Mouse (Mus musculus) limb, embryonic 13.5 days (tissue): ENCODE results near the gene H2-D1. TPM values are rescaled to one million over a fixed set of nuclear protein-coding genes. Genes with fewer than 3 reads are reported as not detected.
"Not testable (repeated sequence)": the region's sequence is repeated elsewhere in the genome, so short reads cannot be mapped to it uniquely, and the experiment has no call there.

Experiments used
- ATAC-seq: fragments of 200-750 bp; cut with Nextera tagmentation; 2 replicates; pipeline ENCODE4 v1.8.0; 2017; ENCODE audit warnings: low read depth, moderate number of reproducible peaks, moderate TSS enrichment; ENCODE audit not compliant: low FRiP score
- H3K27ac ChIP-seq: fragments of 300-500 bp; sonication (generic); 2 replicates; pipeline ENCODE4 v1.5.1; 2015; ENCODE audit warnings: inconsistent platforms, mild to moderate bottlenecking, moderate library complexity
- H3K27me3 ChIP-seq: fragments of 300-500 bp; sonication (generic); 2 replicates; pipeline ENCODE4 v1.6.1; 2015; ENCODE audit warnings: mild to moderate bottlenecking, inconsistent platforms
- H3K36me3 ChIP-seq: fragments of 300-500 bp; sonication (generic); 2 replicates; pipeline ENCODE4 v1.6.1; 2015; ENCODE audit warnings: inconsistent platforms, mild to moderate bottlenecking, moderate library complexity
- H3K4me1 ChIP-seq: fragments of 300-500 bp; sonication (generic); 2 replicates; pipeline ENCODE4 v1.6.1; 2015; ENCODE audit warnings: inconsistent platforms
- H3K4me2 ChIP-seq: fragments of 300-500 bp; sonication (generic); replicated peaks from 2 replicates; pipeline ENCODE4 v1.6.1; 2015; ENCODE audit warnings: inconsistent platforms, mild to moderate bottlenecking, moderate library complexity
- H3K4me3 ChIP-seq: fragments of 300-500 bp; sonication (generic); 2 replicates; pipeline ENCODE4 v1.5.1; 2015; ENCODE audit warnings: moderate library complexity, mild to moderate bottlenecking, inconsistent platforms
- H3K9ac ChIP-seq: fragments of 300-500 bp; sonication (generic); 2 replicates; pipeline ENCODE4 v1.6.1; 2015; ENCODE audit warnings: mild to moderate bottlenecking, inconsistent platforms
- H3K9me3 ChIP-seq: fragments of 300-500 bp; sonication (generic); 2 replicates; pipeline ENCODE4 v1.6.1; 2016; ENCODE audit warnings: inconsistent platforms
- WGBS: fragments of 180-500 bp; shearing (Covaris S2); methylation state at CpG from one replicate; pipeline ENCODE4 v1.1.7; 2015; 5-methylcytosine and 5-hydroxymethylcytosine counted together
- polyA plus RNA-seq: library from polyadenylated mRNA; unstranded; fragments of >200 nt; fragmentation: Nextera tagmentation; extraction: Ambion mirVana; gene quantifications from 2 replicates; pipeline ENCODE4 v1.2.1, GENCODE M21; 2015

H2-D1 gene
- polyA plus RNA-seq, 1 experiment from 2014 or later, result 29.1 TPM

- 69% methylated on average over 13 of the region's 13 CpGs for WGBS
- no peak for ATAC-seq
These were observed 879 bp upstream of the H2-D1 start for GRCm38 (mm10) chr17:35261651-35262050.

GRCm38 (mm10) chr17:35263523-35263883 lies 973 bp downstream of the H2-D1 start:
- WGBS, result under 1% methylated on average over 31 of the region's 31 CpGs
- H3K27ac ChIP-seq, result no peak overlapping the region
- H3K27me3 ChIP-seq, result peaks cover 78% of the 10 kb centered on the region
- peaks cover 3% of the 10 kb centered on the region; the same call in 1 of the 2 replicates for H3K4me1 ChIP-seq
- peak overlapping the region; percentile 98 for H3K4me2 ChIP-seq
- no peaks in the 10 kb centered on the region for H3K36me3 ChIP-seq
- peak overlapping the region; percentile 67 for H3K4me3 ChIP-seq
- H3K9ac ChIP-seq, result peak overlapping the region; percentile 61
- no peaks in the 10 kb centered on the region for H3K9me3 ChIP-seq
- ATAC-seq, result no peak

More at GRCm38 (mm10) chr17:35261651-35262050, 879 bp upstream of the H2-D1 start:
- peaks cover 6% of the 10 kb centered on the region; the same call in 1 of the 2 replicates for H3K4me1 ChIP-seq
- no peak overlapping the region for H3K27ac ChIP-seq
- H3K36me3 ChIP-seq, result no peaks in the 10 kb centered on the region
- H3K27me3 ChIP-seq, result peaks cover 77% of the 10 kb centered on the region
- H3K4me3 ChIP-seq, result no peak overlapping the region
- no peaks in the 10 kb centered on the region for H3K9me3 ChIP-seq
- H3K9ac ChIP-seq, result no peak overlapping the region
- H3K4me2 ChIP-seq, result no peak overlapping the region

GRCm38 (mm10) chr17:35267399-35268086 lies 5.0 kb downstream of the H2-D1 start:
- Histone ChIP-seq H3K27me3 (peaks cover 41% of the 10 kb centered on the region), H3K36me3 (no peaks in the 10 kb centered on the region), H3K27ac (no peak overlapping the region), H3K9me3 (no peaks in the 10 kb centered on the region), H3K9ac (no peak overlapping the region), H3K4me2 (no peak overlapping the region), H3K4me3 (no peak overlapping the region), H3K4me1 (peaks cover 2% of the 10 kb centered on the region; the same call in 1 of the 2 replicates)
- ATAC-seq, result no peak
- 56% methylated on average over 1 of the region's 1 CpGs for WGBS

GRCm38 (mm10) chr17:35269653-35270347 lies 7.3 kb downstream of the H2-D1 start:
- H3K27ac ChIP-seq, result no peak overlapping the region
- H3K4me2 ChIP-seq, result no peak overlapping the region
- no peaks in the 10 kb centered on the region for H3K9me3 ChIP-seq
- 0 out of 2 replicates have a peak, but pooled peaks have one; percentile 57 for ATAC-seq
- no peak overlapping the region for H3K9ac ChIP-seq
- no peaks in the 10 kb centered on the region for H3K36me3 ChIP-seq
- H3K4me3 ChIP-seq, result no peak overlapping the region
- 32% methylated on average over 3 of the region's 3 CpGs for WGBS
- H3K27me3 ChIP-seq, result peaks cover 19% of the 10 kb centered on the region
- H3K4me1 ChIP-seq, result no peaks in the 10 kb centered on the region

GRCm38 (mm10) chr17:35272249-35272648 lies 9.7 kb downstream of the H2-D1 start:
- Histone ChIP-seq H3K9ac (no peak overlapping the region), H3K9me3 (no peaks in the 10 kb centered on the region), H3K27ac (no peak overlapping the region), H3K4me2 (no peak overlapping the region), H3K27me3 (peaks cover 24% of the 10 kb centered on the region), H3K4me3 (no peak overlapping the region), H3K36me3 (no peaks in the 10 kb centered on the region), H3K4me1 (no peaks in the 10 kb centered on the region)
- no peak for ATAC-seq
- WGBS, result 70% methylated on average over 3 of the region's 3 CpGs

GRCm38 (mm10) chr17:35274770-35275169 lies 12.2 kb downstream of the H2-D1 start:
- no peak overlapping the region for H3K27ac ChIP-seq
- no peak for ATAC-seq
- H3K36me3 ChIP-seq, result no peaks in the 10 kb centered on the region
- H3K4me2 ChIP-seq, result no peak overlapping the region
- 5% methylated on average over 11 of the region's 11 CpGs for WGBS
- H3K9ac ChIP-seq, result no peak overlapping the region
- H3K9me3 ChIP-seq, result no peaks in the 10 kb centered on the region
- H3K27me3 ChIP-seq, result peaks cover 38% of the 10 kb centered on the region
- no peak overlapping the region for H3K4me3 ChIP-seq
- no peaks in the 10 kb centered on the region for H3K4me1 ChIP-seq

- H3K4me2 ChIP-seq, result no peak overlapping the region
- H3K4me3 ChIP-seq, result no peak overlapping the region
- H3K4me1 ChIP-seq, result no peaks in the 10 kb centered on the region
- WGBS, result 14% methylated on average over 13 of the region's 13 CpGs
- no peak overlapping the region for H3K9ac ChIP-seq
- no peaks in the 10 kb centered on the region for H3K36me3 ChIP-seq
- H3K27ac ChIP-seq, result no peak overlapping the region
- peaks cover 38% of the 10 kb centered on the region for H3K27me3 ChIP-seq
- H3K9me3 ChIP-seq, result no peaks in the 10 kb centered on the region
- no peak for ATAC-seq
These were observed 13.9 kb downstream of the H2-D1 start for GRCm38 (mm10) chr17:35276304-35276864.

GRCm38 (mm10) chr17:35278049-35278448 lies 15.5 kb downstream of the H2-D1 start:
- 84% methylated on average over 8 of the region's 8 CpGs for WGBS
- H3K27me3 ChIP-seq, result peaks cover 38% of the 10 kb centered on the region
- no peak overlapping the region for H3K4me3 ChIP-seq
- no peaks in the 10 kb centered on the region for H3K4me1 ChIP-seq
- H3K9me3 ChIP-seq, result no peaks in the 10 kb centered on the region
- no peak overlapping the region for H3K9ac ChIP-seq
- no peak for ATAC-seq
- no peak overlapping the region for H3K4me2 ChIP-seq
- H3K36me3 ChIP-seq, result no peaks in the 10 kb centered on the region
- H3K27ac ChIP-seq, result no peak overlapping the region

- 86% methylated on average over 13 of the region's 13 CpGs for WGBS
- peaks cover 39% of the 10 kb centered on the region for H3K27me3 ChIP-seq
- no peaks in the 10 kb centered on the region for H3K36me3 ChIP-seq
- H3K9ac ChIP-seq, result no peak overlapping the region
- no peaks in the 10 kb centered on the region for H3K4me1 ChIP-seq
- ATAC-seq, result no peak
- no peak overlapping the region for H3K4me2 ChIP-seq
- H3K27ac ChIP-seq, result no peak overlapping the region
- no peak overlapping the region for H3K4me3 ChIP-seq
- no peaks in the 10 kb centered on the region for H3K9me3 ChIP-seq
These were observed 16.6 kb downstream of the H2-D1 start for GRCm38 (mm10) chr17:35278957-35279688.

GRCm38 (mm10) chr17:35280276-35280675 lies 17.7 kb downstream of the H2-D1 start:
- Histone ChIP-seq H3K27me3 (peaks cover 38% of the 10 kb centered on the region), H3K36me3 (no peaks in the 10 kb centered on the region), H3K4me2 (no peak overlapping the region), H3K9me3 (no peaks in the 10 kb centered on the region), H3K27ac (no peak overlapping the region), H3K9ac (no peak overlapping the region), H3K4me3 (no peak overlapping the region), H3K4me1 (no peaks in the 10 kb centered on the region)
- 70% methylated on average over 3 of the region's 3 CpGs for WGBS
- no peak for ATAC-seq

GRCm38 (mm10) chr17:35285431-35285830 lies 22.9 kb downstream of the H2-D1 start:
- Histone ChIP-seq H3K27ac (no peak overlapping the region), H3K4me1 (no peaks in the 10 kb centered on the region)
- ATAC-seq, result no peak

GRCm38 (mm10) chr17:35295796-35296195 lies 33.3 kb downstream of the H2-D1 start:
- not testable (repeated sequence) for H3K9me3 ChIP-seq, H3K4me3 ChIP-seq, H3K9ac ChIP-seq, H3K4me1 ChIP-seq, H3K4me2 ChIP-seq, H3K27me3 ChIP-seq, ATAC-seq, H3K27ac ChIP-seq, H3K36me3 ChIP-seq
- WGBS, result under 1% methylated on average over 5 of the region's 5 CpGs

More at GRCm38 (mm10) chr17:35285431-35285830, 22.9 kb downstream of the H2-D1 start:
- no peaks in the 10 kb centered on the region for H3K36me3 ChIP-seq
- H3K9ac ChIP-seq, result no peak overlapping the region
- no peak overlapping the region for H3K4me3 ChIP-seq
- no peaks in the 10 kb centered on the region for H3K9me3 ChIP-seq
- H3K4me2 ChIP-seq, result no peak overlapping the region
- peaks cover 9% of the 10 kb centered on the region for H3K27me3 ChIP-seq
